Mouse (Mus musculus) heart, postnatal 0 days (tissue): ENCODE measurements at regions not wholly inside any gene's neighbourhood (a gene's known extent, or its start where the extent isn't known, plus 50 kb on each side); places are given as distances from the start of the nearest gene placed in this dataset.
"Not testable (repeated sequence)": the region's sequence is repeated elsewhere in the genome, so short reads cannot be mapped to it uniquely, and the experiment has no call there.

ENCODE experiments used
- ATAC-seq: fragments of 200-750 bp; cut with Nextera tagmentation; 2 replicates; pipeline ENCODE4 v1.8.0; 2017; ENCODE audit warnings: low read depth, moderate number of reproducible peaks, moderate library complexity; ENCODE audit not compliant: insufficient read depth
- DNase-seq: peaks from one replicate; pipeline ENCODE4 v3.0.0-alpha.2; 2016; ENCODE audit warnings: low spot score
- H3K27ac ChIP-seq: fragments of 300-500 bp; sonication (generic); 2 replicates; pipeline ENCODE4 v1.5.1; 2014; ENCODE audit warnings: low read depth, mild to moderate bottlenecking
- H3K27me3 ChIP-seq: fragments of 300-500 bp; sonication (generic); 2 replicates; pipeline ENCODE4 v1.6.1; 2014; ENCODE audit warnings: low read length, mixed read lengths; ENCODE audit not compliant: control insufficient read depth, insufficient read depth
- H3K36me3 ChIP-seq: fragments of 300-500 bp; sonication (generic); replicated peaks from 2 replicates; pipeline ENCODE4 v1.6.1; 2014; ENCODE audit warnings: low read length, mixed read lengths; ENCODE audit not compliant: control insufficient read depth, insufficient read depth
- H3K4me1 ChIP-seq: fragments of 300-500 bp; sonication (generic); 2 replicates; pipeline ENCODE4 v1.6.1; 2014; ENCODE audit warnings: antibody characterized with exemption; ENCODE audit not compliant: control insufficient read depth, insufficient read depth
- H3K4me2 ChIP-seq: fragments of 300-500 bp; sonication (generic); 2 replicates; pipeline ENCODE4 v1.6.1; 2014; ENCODE audit warnings: low read depth, mild to moderate bottlenecking, low read length, moderate library complexity
- H3K4me3 ChIP-seq: fragments of 300-500 bp; sonication (generic); 2 replicates; pipeline ENCODE4 v1.5.1; 2014; ENCODE audit warnings: low read depth, low read length
- H3K9ac ChIP-seq: fragments of 300-500 bp; sonication (generic); replicated peaks from 2 replicates; pipeline ENCODE4 v1.6.1; 2014; ENCODE audit warnings: low read depth, low read length, mixed read lengths
- H3K9me3 ChIP-seq: fragments of 300-500 bp; sonication (generic); replicated peaks from 2 replicates; pipeline ENCODE4 v1.6.1; 2016; ENCODE audit warnings: low read length; ENCODE audit not compliant: control insufficient read depth
- CTCF ChIP-seq: IDR thresholded peaks from 2 replicates; pipeline ENCODE4 v1.5.1; 2016; ENCODE audit warnings: antibody characterized with exemption, control low read depth, low read depth
- EP300 ChIP-seq: IDR thresholded peaks from 2 replicates; pipeline ENCODE4 v1.6.1; 2016; ENCODE audit warnings: antibody characterized with exemption, low read depth
- WGBS: fragments of 180-500 bp; shearing (Covaris S2); extraction: QIAGEN DNeasy Blood & Tissue Kit; methylation state at CpG from one replicate; pipeline ENCODE4 v1.1.7; 2014; 5-methylcytosine and 5-hydroxymethylcytosine counted together

GRCm38 (mm10) chr8:26768474-26769229 is 208.5 kb upstream of the Zfp703 start:
- no peaks in the 10 kb centered on the region for H3K4me1 ChIP-seq
- H3K9ac ChIP-seq, result no peak overlapping the region
- 73% methylated on average over 10 of the region's 10 CpGs for WGBS
- peaks cover 10% of the 10 kb centered on the region; the same call in 1 of the 2 replicates for H3K27me3 ChIP-seq
- DNase-seq (no peak), ATAC-seq (no peak)
- TF ChIP-seq EP300 (no peak), CTCF (no peak)
- no peak overlapping the region for H3K27ac ChIP-seq
- no peak overlapping the region for H3K4me2 ChIP-seq
- no peaks in the 10 kb centered on the region for H3K36me3 ChIP-seq
- no peak overlapping the region for H3K4me3 ChIP-seq
- no peaks in the 10 kb centered on the region for H3K9me3 ChIP-seq

- ATAC-seq (peak; percentile 73; the same call in 1 of the 2 replicates), DNase-seq (peak; percentile 42)
- H3K9me3 ChIP-seq, result no peaks in the 10 kb centered on the region
- no peak overlapping the region for H3K27ac ChIP-seq
- 0 out of 2 replicates have a peak, but pooled peaks have one; percentile 44 for TF ChIP-seq EP300
- TF ChIP-seq CTCF, result no peak
- no peaks in the 10 kb centered on the region for H3K36me3 ChIP-seq
- H3K9ac ChIP-seq, result no peak overlapping the region
- peaks cover 10% of the 10 kb centered on the region; the same call in 1 of the 2 replicates for H3K27me3 ChIP-seq
- 0 out of 2 replicates have a peak overlapping the region, but pooled peaks have one; percentile 6 for H3K4me3 ChIP-seq
- H3K4me1 ChIP-seq, result no peaks in the 10 kb centered on the region
- peak overlapping the region; percentile 53 for H3K4me2 ChIP-seq
- 9% methylated on average over 16 of the region's 16 CpGs for WGBS
Observed at GRCm38 (mm10) chr8:26770424-26770886, 206.7 kb upstream of the Zfp703 start.

- Histone ChIP-seq H3K27me3 (peaks cover 28% of the 10 kb centered on the region), H3K9me3 (no peaks in the 10 kb centered on the region), H3K27ac (no peak overlapping the region), H3K4me3 (no peak overlapping the region), H3K9ac (no peak overlapping the region), H3K4me1 (no peaks in the 10 kb centered on the region), H3K36me3 (no peaks in the 10 kb centered on the region), H3K4me2 (no peak overlapping the region)
- no peak for DNase-seq
- ATAC-seq, result no peak
- no peak for TF ChIP-seq CTCF
- TF ChIP-seq EP300, result no peak
- WGBS, result 73% methylated on average over 10 of the region's 10 CpGs
Observed at GRCm38 (mm10) chr8:26778917-26779537, 198.1 kb upstream of the Zfp703 start.

GRCm38 (mm10) chr8:26780515-26780914 is 196.6 kb upstream of the Zfp703 start:
- Histone ChIP-seq H3K36me3 (no peaks in the 10 kb centered on the region), H3K9ac (no peak overlapping the region), H3K4me2 (peak overlapping the region; percentile 48), H3K27me3 (peaks cover 28% of the 10 kb centered on the region), H3K27ac (no peak overlapping the region), H3K9me3 (no peaks in the 10 kb centered on the region), H3K4me1 (no peaks in the 10 kb centered on the region), H3K4me3 (peak overlapping the region; percentile 24; the same call in 1 of the 2 replicates)
- ATAC-seq (peak; percentile 33; the same call in 1 of the 2 replicates), DNase-seq (no peak)
- WGBS, result 7% methylated on average over 19 of the region's 19 CpGs
- TF ChIP-seq EP300, result no peak
- no peak for TF ChIP-seq CTCF

- H3K4me2 ChIP-seq, DNase-seq, H3K4me1 ChIP-seq, H3K27ac ChIP-seq, H3K4me3 ChIP-seq, H3K36me3 ChIP-seq, H3K9ac ChIP-seq, H3K9me3 ChIP-seq, ATAC-seq: not testable (repeated sequence)
- WGBS, result 90% methylated on average over 8 of the region's 8 CpGs
- peaks cover 21% of the 10 kb centered on the region for H3K27me3 ChIP-seq
Observed at GRCm38 (mm10) chr8:26782936-26783335, 194.2 kb upstream of the Zfp703 start.
